Mouse (Mus musculus) intestine, embryonic 14.5 days (tissue): Measurements from ENCODE around the gene Dll4. TPM values are rescaled to one million over a fixed set of nuclear protein-coding genes. Genes with fewer than 3 reads are reported as not detected.
A peak's percentile ranks its signal among the peaks of the same experiment; 100 is the strongest.

Experiments used
- ATAC-seq: fragments of 200-750 bp; cut with Nextera tagmentation; replicated peaks from 2 replicates; pipeline ENCODE4 v1.8.0; 2017; ENCODE audit warnings: low read depth, moderate number of reproducible peaks, moderate TSS enrichment, moderate library complexity; ENCODE audit not compliant: low FRiP score, low TSS enrichment
- DNase-seq: peaks from one replicate; pipeline ENCODE4 v3.0.0-alpha.2; 2018; ENCODE audit warnings: low spot score
- H3K27ac ChIP-seq: fragments of 300-500 bp; sonication (generic); 2 replicates; pipeline ENCODE4 v1.5.1; 2014; ENCODE audit warnings: low read depth, mild to moderate bottlenecking, control low read depth
- H3K27me3 ChIP-seq: fragments of 300-500 bp; sonication (generic); replicated peaks from 2 replicates; pipeline ENCODE4 v1.6.1; 2014; ENCODE audit warnings: low read length, control low read depth; ENCODE audit not compliant: control insufficient read depth, insufficient read depth
- H3K36me3 ChIP-seq: fragments of 300-500 bp; sonication (generic); 2 replicates; pipeline ENCODE4 v1.6.1; 2014; ENCODE audit warnings: low read length, control low read depth; ENCODE audit not compliant: control insufficient read depth, insufficient read depth
- H3K4me1 ChIP-seq: fragments of 300-500 bp; sonication (generic); replicated peaks from 2 replicates; pipeline ENCODE4 v1.6.1; 2014; ENCODE audit warnings: low read length, control low read depth, mixed read lengths; ENCODE audit not compliant: control insufficient read depth, insufficient read depth
- H3K4me2 ChIP-seq: fragments of 300-500 bp; sonication (generic); 2 replicates; pipeline ENCODE4 v1.6.1; 2014; ENCODE audit warnings: low read length
- H3K4me3 ChIP-seq: fragments of 300-500 bp; sonication (generic); 2 replicates; pipeline ENCODE4 v1.5.1; 2014; ENCODE audit warnings: low read depth, low read length, control low read depth, mixed read lengths
- H3K9ac ChIP-seq: fragments of 300-500 bp; sonication (generic); 2 replicates; pipeline ENCODE4 v1.6.1; 2014; ENCODE audit warnings: mild to moderate bottlenecking, low read length
- H3K9me3 ChIP-seq: fragments of 300-500 bp; sonication (generic); 2 replicates; pipeline ENCODE4 v1.6.1; 2016; ENCODE audit warnings: low read length, control low read depth; ENCODE audit not compliant: control insufficient read depth
- WGBS: fragments of 180-500 bp; shearing (Covaris S2); extraction: QIAGEN DNeasy Blood & Tissue Kit; methylation state at CpG from one replicate; pipeline ENCODE4 v1.1.7; 2014; 5-methylcytosine and 5-hydroxymethylcytosine counted together
- polyA plus RNA-seq: library from polyadenylated mRNA; unstranded; fragments of >200 nt; fragmentation: Nextera tagmentation; extraction: Ambion mirVana; gene quantifications from 2 replicates; pipeline ENCODE4 v1.2.1, GENCODE M21; 2014

Gene Dll4
- polyA plus RNA-seq, 1 experiment from 2014 or later: 6.9 TPM

GRCm38 (mm10) chr2:119314742-119315310 lies 10.8 kb upstream of the Dll4 start:
- no peak for ATAC-seq
- H3K4me3 ChIP-seq: no peak overlapping the region
- H3K4me1 ChIP-seq: no peaks in the 10 kb centered on the region; the same call in 1 of the 2 replicates
- H3K36me3 ChIP-seq: no peaks in the 10 kb centered on the region
- DNase-seq: no peak
- no peak overlapping the region for H3K4me2 ChIP-seq
- H3K9ac ChIP-seq: no peak overlapping the region
- WGBS: 81% methylated on average over 12 of the region's 12 CpGs
- no peak overlapping the region for H3K27ac ChIP-seq
- no peaks in the 10 kb centered on the region for H3K9me3 ChIP-seq
- H3K27me3 ChIP-seq: no peaks in the 10 kb centered on the region

DNA sequence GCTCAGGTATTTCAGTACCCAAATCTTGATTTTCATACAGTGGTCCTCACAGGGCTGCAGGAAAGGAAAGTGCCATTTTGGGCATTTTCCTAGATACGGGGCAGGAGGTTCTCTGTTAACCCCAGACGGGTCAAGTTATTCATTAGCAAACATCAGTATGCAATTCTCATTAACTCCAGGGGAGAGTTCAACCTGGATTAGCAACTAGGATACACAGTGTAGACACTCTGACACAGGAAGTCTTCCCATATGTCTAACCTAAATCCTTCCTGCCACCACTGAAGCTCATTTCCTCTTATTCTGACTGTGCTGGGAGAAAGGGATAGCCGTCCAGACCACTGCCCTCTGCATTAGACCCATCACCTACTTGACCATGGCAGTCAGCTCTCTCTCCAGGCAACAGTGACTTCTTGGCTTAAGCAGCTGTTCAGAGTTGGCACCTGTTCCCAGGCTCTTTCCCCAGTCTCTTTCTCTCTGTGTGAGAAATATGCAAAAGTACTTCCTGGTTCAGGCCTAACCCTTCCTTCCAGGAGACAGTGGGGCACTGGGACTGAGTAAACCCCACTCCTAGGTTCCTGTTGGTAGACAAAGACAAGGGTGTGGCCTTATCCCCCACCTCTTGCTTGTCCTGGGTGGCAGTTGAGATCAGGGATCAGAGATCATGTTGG lies 7.4 kb upstream of the Dll4 start:
- 57% methylated on average over 3 of the region's 3 CpGs for WGBS
- no peak; the same call in 1 of the 2 replicates for ATAC-seq
- no peak overlapping the region for H3K9ac ChIP-seq
- H3K27me3 ChIP-seq: peaks cover 30% of the 10 kb centered on the region
- H3K9me3 ChIP-seq: no peaks in the 10 kb centered on the region
- DNase-seq: no peak
- peak overlapping the region; percentile 57; the same call in 1 of the 2 replicates for H3K27ac ChIP-seq
- H3K4me2 ChIP-seq: no peak overlapping the region
- H3K36me3 ChIP-seq: no peaks in the 10 kb centered on the region
- H3K4me1 ChIP-seq: peaks cover 15% of the 10 kb centered on the region
- H3K4me3 ChIP-seq: no peak overlapping the region

DNA sequence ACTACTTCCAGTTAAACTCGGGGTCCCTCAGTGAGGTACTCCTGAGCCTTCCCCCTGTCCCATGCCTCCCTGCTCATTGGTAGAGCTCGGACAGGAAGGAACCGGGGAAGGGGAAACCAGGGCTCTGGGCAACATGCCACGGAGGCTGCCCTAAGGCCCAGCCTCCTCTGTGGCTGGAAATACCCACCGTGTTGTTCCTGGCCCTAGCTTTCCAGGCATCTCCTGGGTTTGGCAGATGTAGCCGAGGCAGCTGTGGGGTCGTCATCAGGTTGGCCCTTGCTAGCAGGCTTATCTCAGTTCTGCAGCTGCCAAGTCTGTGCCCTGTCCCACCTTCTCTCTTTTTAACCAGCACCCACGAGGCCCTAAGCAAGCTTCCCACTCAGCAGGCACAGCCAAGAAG lies 5.0 kb upstream of the Dll4 start:
- ATAC-seq: no peak
- no peak overlapping the region for H3K9ac ChIP-seq
- 76% methylated on average over 8 of the region's 8 CpGs for WGBS

DNA sequence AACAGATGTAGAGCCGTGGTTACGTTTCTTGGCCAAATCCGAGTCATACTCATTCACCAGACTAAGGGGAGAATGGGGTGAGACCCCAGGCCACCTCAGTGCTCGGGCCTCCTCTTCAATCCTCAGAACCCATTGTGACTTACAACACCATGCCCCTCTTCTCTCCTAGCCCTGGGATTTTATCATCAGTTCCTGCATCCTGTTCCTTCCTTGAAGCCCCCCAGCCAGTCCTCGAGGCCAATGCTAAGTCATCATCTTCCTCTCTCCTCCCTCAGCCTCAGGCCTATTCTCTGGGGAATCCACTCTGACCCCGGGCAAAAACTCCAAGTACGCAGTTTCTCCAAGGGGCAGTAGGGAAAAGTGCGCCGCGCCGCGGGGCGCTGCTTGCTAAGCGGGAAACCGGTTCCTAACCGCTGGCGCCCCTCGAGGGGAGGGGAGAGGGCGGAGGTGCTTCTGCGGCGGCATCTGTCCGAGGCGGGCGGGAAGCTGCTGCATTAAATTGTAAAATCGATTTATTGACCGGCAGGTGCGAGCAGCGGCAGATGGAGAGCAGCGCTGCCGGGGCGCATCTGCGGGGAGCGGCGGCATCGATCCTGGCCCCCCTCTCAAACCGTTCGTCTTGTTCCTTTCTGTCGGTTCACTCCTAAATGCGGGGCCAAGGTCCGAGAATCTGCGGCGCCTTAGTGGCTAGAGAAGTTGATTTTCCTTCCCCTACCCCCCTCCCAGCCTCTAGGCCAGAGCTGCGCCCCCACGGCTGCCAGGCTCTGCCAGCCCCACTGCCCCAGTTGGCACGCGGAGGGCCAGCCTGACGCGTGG lies 3.6 kb upstream of the Dll4 start:
- no peak for ATAC-seq

More for the DNA sequence above, 5.0 kb upstream of the Dll4 start:
- Histone ChIP-seq H3K27ac (no peak overlapping the region), H3K36me3 (no peaks in the 10 kb centered on the region), H3K9me3 (no peaks in the 10 kb centered on the region), H3K4me1 (peaks cover 26% of the 10 kb centered on the region), H3K4me3 (no peak overlapping the region), H3K27me3 (peaks cover 53% of the 10 kb centered on the region), H3K4me2 (no peak overlapping the region)
- DNase-seq: no peak

DNA sequence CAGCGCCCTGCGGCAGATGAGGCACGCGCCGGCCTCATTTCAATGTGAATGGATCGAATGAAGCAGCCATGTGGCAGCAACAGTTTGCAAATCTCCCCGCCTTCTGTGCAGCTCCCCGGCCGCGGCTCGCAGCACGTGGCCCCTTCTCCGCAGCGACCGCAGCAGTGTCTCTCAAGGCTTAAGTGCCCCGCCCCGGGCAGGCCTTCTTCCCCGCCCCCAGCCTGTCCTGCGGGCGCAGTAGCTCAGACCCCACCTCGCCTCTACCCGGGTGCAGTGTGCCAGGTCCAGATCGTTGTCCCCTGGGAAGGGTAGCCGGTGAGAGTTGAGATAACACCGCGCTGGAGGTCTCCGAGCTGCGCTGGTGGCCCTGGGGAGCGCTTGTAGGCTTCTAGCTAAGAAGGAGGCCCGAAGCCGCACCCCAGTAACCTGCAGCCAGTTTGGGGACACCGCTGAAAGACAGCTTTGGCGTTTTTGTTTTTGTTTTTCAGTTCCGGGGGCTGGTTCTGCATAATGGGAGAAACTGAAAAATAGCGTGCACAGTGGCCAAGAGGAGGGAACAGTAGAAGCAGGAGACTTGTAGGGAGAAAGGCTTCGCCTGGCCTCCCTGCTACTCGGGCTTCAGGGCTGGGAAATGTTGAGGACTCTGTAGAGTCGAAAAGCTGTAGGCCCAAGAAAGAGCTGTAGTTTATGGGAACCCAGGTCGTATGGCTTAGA lies 2.8 kb upstream of the Dll4 start:
- Histone ChIP-seq H3K27ac (no peak overlapping the region), H3K4me1 (peaks cover 34% of the 10 kb centered on the region), H3K4me2 (peak overlapping the region; percentile 55), H3K9ac (peak overlapping the region; percentile 22; the same call in 1 of the 2 replicates), H3K27me3 (peaks cover 75% of the 10 kb centered on the region), H3K9me3 (no peaks in the 10 kb centered on the region), H3K4me3 (peak overlapping the region; percentile 28), H3K36me3 (no peaks in the 10 kb centered on the region)
- DNase-seq (peak; percentile 82), ATAC-seq (peak; percentile 22; the same call in 1 of the 2 replicates)
- WGBS: 14% methylated on average over 39 of the region's 39 CpGs

More for the DNA sequence above, 3.6 kb upstream of the Dll4 start:
- Histone ChIP-seq H3K27ac (no peak overlapping the region), H3K36me3 (no peaks in the 10 kb centered on the region), H3K4me3 (peak overlapping the region; percentile 28), H3K4me2 (peak overlapping the region; percentile 55), H3K9me3 (no peaks in the 10 kb centered on the region), H3K9ac (peak overlapping the region; percentile 22; the same call in 1 of the 2 replicates), H3K4me1 (peaks cover 31% of the 10 kb centered on the region), H3K27me3 (peaks cover 67% of the 10 kb centered on the region)
- DNase-seq: no peak
- 6% methylated on average over 47 of the region's 48 CpGs for WGBS

GRCm38 (mm10) chr2:119323866-119324575 lies 1.6 kb upstream of the Dll4 start:
- peaks cover 88% of the 10 kb centered on the region for H3K27me3 ChIP-seq
- H3K9ac ChIP-seq: no peak overlapping the region
- H3K36me3 ChIP-seq: no peaks in the 10 kb centered on the region
- ATAC-seq: no peak
- no peak for DNase-seq
- H3K4me2 ChIP-seq: peak overlapping the region; percentile 89
- no peak overlapping the region for H3K27ac ChIP-seq
- H3K4me3 ChIP-seq: peak overlapping the region; percentile 4; the same call in 1 of the 2 replicates
- peaks cover 35% of the 10 kb centered on the region for H3K4me1 ChIP-seq
- H3K9me3 ChIP-seq: no peaks in the 10 kb centered on the region
- 7% methylated on average over 32 of the region's 32 CpGs for WGBS

DNA sequence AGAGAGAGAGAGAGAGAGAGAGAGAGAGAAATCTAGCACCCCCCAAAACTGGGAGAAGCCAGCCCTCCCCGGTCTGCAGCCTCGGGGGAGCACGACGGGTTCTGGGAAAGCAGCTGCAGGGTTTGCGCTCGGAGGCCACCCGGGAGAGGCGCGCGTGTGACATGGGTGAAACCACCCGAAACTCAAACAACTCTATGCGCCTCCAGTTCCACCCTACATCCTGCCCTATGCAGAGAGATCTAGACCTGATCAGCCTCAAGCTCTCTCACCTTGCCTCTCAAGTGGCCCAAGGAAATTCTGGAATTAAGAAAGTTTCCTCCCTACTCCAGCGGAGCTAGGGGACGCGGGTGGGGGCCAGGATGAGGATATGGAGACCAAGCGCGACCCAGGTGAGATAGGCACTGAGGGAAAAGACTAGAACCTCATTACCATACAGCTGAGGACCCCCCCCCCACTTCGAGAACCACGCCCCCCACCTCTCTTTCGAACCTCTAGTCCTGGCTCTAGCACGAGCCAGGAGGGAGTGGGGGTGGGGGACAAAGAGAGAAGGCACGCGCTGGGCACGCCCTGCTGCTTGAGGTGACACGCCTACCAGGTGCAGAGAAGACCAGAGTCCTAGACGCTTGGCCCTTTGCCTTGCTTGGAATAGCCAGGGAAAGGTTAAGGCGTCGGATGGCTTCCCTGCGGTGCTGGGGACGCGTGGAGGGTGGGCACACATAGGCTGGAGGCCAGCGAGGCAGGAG lies 837 bp upstream of the Dll4 start:
- H3K9me3 ChIP-seq: no peaks in the 10 kb centered on the region
- H3K27me3 ChIP-seq: peaks cover 88% of the 10 kb centered on the region
- DNase-seq (peak; percentile 78), ATAC-seq (peak; percentile 53)
- under 1% methylated on average over 32 of the region's 32 CpGs for WGBS
- peak overlapping the region; percentile 89 for H3K4me2 ChIP-seq
- H3K4me1 ChIP-seq: peaks cover 35% of the 10 kb centered on the region
- H3K4me3 ChIP-seq: peak overlapping the region; percentile 51
- no peak overlapping the region for H3K9ac ChIP-seq
- no peak overlapping the region for H3K27ac ChIP-seq
- H3K36me3 ChIP-seq: no peaks in the 10 kb centered on the region
